Mouse (Mus musculus) skeletal muscle tissue, adult 2 months (tissue): ENCODE results near the gene Gm11985.
A peak's percentile ranks its signal among the peaks of the same experiment; 100 is the strongest.
"Not testable (repeated sequence)": the region's sequence is repeated elsewhere in the genome, so short reads cannot be mapped to it uniquely, and the experiment has no call there.

Experiments
- DNase-seq: peaks from one replicate; pipeline ENCODE4 v3.0.0-alpha.2; 2012; ENCODE audit warnings: low read depth, low spot score

Gene Gm11985

GRCm38 (mm10) chr11:7188469-7188868, at the start of gene Gm11985:
TSS of gene Gm11985 (minus strand) at chr11:7188569.
- DNase-seq, result no peak

- DNase-seq, result no peak
Observed at GRCm38 (mm10) chr11:7237712-7238111, 49.3 kb upstream of the Gm11985 start.

- DNase-seq, result no peak
Observed at GRCm38 (mm10) chr11:7236751-7237150, 48.4 kb upstream of the Gm11985 start.

DNA sequence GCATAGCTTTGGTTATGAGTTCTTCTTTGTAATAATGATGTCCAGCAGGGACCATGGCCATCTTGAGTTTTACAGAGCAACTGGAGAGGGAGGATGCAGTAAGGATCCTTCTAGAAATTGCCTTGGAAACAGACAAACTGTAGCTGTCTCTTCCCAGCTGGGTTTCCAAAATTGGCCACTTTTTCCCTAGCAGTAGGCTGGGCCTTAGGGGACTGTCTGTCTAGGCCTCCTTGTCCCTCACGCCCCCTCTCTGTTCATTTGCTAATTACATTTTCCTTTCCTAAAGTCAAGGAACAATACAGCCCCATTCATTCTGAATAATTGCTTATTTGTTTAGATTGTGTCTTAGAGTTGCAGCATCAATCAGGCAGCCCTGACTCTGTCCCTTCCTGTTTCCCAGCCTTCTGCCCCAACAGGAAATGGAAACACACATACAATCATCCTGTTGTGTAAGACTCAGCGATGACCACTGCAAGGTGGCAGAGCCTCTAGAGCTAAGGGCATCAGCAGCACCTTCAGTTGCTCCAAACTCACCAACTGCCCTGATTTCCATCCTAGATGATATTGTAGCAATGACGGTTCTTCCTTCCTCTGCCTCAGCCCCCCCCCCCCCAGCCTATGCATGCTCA, 46.7 kb upstream of the Gm11985 start:
- DNase-seq, result no peak

GRCm38 (mm10) chr11:7234436-7234835, 46.1 kb upstream of the Gm11985 start:
- no peak for DNase-seq

GRCm38 (mm10) chr11:7233333-7233732, 45.0 kb upstream of the Gm11985 start:
- DNase-seq, result no peak

GRCm38 (mm10) chr11:7231958-7232357, 43.6 kb upstream of the Gm11985 start:
- DNase-seq, result no peak

DNA sequence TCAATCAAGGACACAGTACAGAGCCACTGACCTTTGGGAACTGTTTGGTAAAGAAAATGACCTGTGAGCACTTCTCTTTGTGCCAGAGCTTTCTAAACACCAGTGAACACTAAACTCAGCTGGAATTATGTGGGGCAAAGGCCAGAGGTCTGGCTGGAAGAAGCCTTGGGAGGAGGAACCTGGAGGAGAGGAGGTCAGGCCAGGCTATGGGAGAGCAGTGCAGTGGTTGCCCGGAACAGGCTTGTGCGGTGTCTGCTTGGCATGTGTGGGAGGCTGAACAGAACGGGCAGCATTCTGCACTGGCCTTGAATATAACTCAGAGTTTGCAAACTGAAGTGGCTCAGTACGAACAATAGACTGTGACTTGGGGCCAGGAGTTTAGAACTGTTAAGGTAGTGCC, 41.6 kb upstream of the Gm11985 start:
- DNase-seq, result no peak

DNA sequence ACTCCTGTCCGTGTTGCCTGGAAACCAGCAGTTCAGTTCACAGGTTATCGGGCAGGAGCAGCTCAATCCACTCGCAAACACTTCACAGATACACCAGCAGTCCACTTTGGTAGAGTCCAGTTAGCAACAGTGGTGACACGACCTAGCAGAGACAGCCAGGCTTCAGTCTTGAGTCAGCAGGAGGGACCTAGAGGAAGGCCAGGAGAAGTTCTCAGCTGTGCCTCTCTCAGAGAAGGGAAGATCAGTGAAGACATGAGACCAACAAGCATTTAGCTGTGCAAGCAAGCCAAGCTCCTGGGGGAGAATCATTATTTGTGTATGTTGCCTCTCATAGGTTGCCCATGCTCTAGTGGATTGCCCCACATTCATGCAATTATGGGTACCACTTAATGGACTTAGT, 39.7 kb upstream of the Gm11985 start:
- no peak for DNase-seq

- peak; percentile 25 for DNase-seq
Observed at GRCm38 (mm10) chr11:7226810-7227550, 38.6 kb upstream of the Gm11985 start.

GRCm38 (mm10) chr11:7226200-7226599, 37.8 kb upstream of the Gm11985 start:
- DNase-seq, result no peak

GRCm38 (mm10) chr11:7221826-7222225, 33.5 kb upstream of the Gm11985 start:
- DNase-seq, result not testable (repeated sequence)

DNA sequence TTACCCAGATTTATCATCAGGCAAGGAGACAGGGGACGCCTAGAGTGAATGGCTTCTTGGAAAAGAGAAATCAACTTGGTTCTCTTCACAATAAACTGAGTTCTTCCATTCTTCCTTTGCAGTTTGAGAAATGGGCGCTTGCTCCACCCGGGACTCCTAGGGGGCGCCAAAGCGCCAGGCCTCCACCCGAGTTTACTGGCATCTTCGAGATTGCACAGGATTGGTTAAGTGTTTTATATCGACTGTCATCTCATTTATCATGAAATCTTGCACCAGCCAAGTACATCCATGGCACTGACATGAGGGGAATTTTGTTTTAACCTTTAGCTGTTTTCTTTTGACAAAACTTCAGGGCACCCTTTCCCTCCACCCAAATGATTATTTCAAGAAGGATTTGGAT, 27.3 kb upstream of the Gm11985 start:
- peak; percentile 27 for DNase-seq

DNA sequence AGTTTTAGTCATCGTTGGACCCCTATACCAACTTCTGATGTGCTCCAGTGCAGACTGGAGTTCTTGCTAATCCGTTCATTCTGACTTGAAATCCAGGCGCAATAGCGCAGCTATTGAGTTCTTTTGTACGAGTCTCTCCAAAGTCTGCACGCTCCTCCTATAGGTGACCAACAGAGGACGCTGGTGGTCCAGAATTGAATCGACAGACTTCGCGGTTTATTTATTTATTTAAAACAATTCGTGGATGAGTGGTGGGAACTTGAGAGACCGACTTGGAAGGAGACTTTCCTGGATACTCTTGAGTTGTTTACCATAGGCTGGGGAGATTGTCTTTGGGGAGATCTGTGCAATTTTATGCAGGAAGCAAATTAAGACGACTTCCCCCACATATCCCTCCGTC, 26.4 kb upstream of the Gm11985 start:
- peak; percentile 26 for DNase-seq

GRCm38 (mm10) chr11:7214342-7214660, 25.9 kb upstream of the Gm11985 start:
- no peak for DNase-seq

- no peak for DNase-seq
Observed at GRCm38 (mm10) chr11:7213501-7214341, 25.4 kb upstream of the Gm11985 start, which contains the start of gene Igfbp3. TSS of gene Igfbp3 (minus strand) at chr11:7213923.

DNA sequence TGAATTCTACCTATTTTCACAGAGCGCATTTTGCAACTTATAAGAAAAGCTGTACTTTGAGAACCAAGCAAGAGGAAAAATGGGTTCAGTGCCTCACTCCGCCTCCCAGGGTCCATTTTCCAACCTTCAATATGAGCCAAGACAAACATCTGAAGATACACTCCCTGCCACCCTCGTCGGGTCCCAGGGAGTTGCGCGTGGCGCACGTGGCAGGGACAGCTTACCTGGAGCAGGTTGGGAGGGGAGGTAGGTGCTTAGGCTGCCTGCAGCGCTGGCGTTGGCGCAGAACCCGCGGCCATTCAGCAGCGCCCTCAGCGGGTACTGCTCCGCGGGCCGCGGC, 24.8 kb upstream of the Gm11985 start:
- no peak for DNase-seq

DNA sequence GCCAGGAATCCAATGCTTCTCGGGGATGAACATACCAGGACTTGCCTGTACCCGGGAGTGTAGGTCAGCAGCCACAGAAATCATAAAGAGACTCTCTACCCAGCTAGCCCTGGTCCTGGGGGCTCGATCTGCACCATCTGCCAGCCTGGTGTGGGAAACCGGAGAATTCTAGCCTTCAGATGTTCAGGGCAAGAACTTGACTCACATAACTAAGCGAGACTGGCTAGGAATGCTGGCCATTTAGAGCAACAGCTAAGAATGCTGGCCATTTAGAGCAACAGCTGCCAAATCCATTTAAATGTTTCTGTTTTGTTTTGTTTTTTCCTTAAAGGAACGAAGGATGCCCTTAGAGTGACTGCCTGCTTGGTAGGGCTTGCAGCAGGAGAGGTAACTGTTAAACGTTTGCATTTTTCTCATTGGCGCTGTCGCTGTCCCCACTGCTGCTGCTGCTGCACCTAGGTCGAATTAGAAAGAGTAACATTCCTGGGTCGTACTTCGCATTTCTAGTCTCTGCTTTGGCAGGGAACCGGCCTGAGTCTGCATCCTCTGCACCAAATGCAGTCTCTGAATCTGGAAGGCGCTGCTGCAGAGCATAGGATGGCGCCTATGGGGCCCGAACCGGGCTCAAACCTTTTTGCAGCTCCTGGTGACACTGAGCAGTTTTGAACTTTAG, 23.9 kb upstream of the Gm11985 start:
- no peak for DNase-seq

GRCm38 (mm10) chr11:7211211-7211610, 22.8 kb upstream of the Gm11985 start:
- DNase-seq, result no peak

DNA sequence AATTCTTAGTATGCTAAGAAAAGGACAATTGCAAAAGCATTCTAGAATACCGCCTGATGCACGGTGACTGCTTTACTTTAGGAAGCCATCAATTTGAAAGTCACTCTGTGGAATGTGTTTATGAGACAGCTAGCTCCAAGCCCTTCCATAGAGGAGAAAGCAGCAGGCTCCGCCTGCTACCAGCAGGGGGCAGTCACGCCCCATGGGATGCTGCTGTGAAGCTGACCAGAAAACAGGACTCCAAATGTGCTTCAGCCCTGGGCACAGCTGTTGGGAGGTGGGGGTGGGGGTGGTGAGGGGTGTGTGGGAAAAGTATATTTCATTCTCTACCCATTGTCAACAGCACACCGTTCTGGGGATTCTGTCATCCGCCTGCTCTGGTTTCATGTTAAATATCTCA, 22.0 kb upstream of the Gm11985 start:
- DNase-seq, result peak; percentile 61

GRCm38 (mm10) chr11:7203846-7204245, 15.5 kb upstream of the Gm11985 start:
- DNase-seq, result no peak

GRCm38 (mm10) chr11:7202206-7202605, 13.8 kb upstream of the Gm11985 start:
- no peak for DNase-seq
